Mouse (Mus musculus) thymus, adult 2 months (tissue): ENCODE measurements at regions not wholly inside any gene's neighbourhood (a gene's known extent, or its start where the extent isn't known, plus 50 kb on each side); places are given as distances from the start of the nearest gene placed in this dataset.

Experiments used
- CTCF ChIP-seq: fragments of 200-500 bp; IDR thresholded peaks from 2 replicates; pipeline ENCODE4 v1.5.1; 2012; ENCODE audit warnings: mild to moderate bottlenecking, control low read depth, low read length, moderate library complexity, borderline replicate concordance; ENCODE audit not compliant: control insufficient read depth, poor library complexity, insufficient read depth; ENCODE audit errors: extremely low read depth
- POLR2A ChIP-seq: fragments of 200-500 bp; IDR thresholded peaks from 2 replicates; pipeline ENCODE4 v1.6.1; 2012; ENCODE audit warnings: mild to moderate bottlenecking, low read length, control low read depth, moderate library complexity; ENCODE audit not compliant: control insufficient read depth, poor library complexity, insufficient read depth; ENCODE audit errors: extremely low read depth

GRCm38 (mm10) chr3:38146663-38147062 lies 338.0 kb downstream of the Ankrd50 start:
- TF ChIP-seq POLR2A = no peak
- TF ChIP-seq CTCF = no peak
